25 mouse cellular contexts compared by ENCODE assay signal in the genomic region with DNA sequence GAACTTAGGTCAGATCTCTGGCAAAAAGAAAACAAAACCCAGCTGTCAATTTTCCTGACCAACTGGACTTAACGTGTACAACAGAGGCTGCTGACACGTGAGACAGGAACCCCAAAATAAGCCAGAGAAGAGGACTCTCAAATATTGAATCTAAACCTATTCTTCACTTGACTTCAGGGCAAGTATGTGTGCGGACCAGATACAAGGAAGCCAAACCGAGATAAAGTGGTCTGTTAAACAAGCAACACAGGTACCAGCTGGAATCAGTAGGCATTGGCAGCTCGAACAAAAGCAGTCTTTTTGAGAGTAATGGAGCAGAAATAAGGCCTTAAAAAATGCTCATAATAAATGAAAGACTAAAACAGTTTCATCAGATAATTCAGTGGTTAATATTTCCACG. TPM values are rescaled to one million over a fixed set of nuclear protein-coding genes. Genes with fewer than 3 reads are reported as not detected.
DNase-seq lines count a peak whose midpoint lies in the region; ATAC-seq and TF ChIP-seq lines count a peak whose summit lies in the region.
"Had no signal": no experiment of that assay in that cellular context is flagged by ENCODE, and none has a peak within 500 bp of the region (broad histone marks: within the 10 kb centered on the region; RNA-seq: fewer than 3 reads in every experiment).

No protein-coding gene starts in this region.

- no peaks in the 10 kb centered on the region for H3K9me3 ChIP-seq in intestine, postnatal 0 days (ENCODE audit: control insufficient read depth)
- no peaks in the 10 kb centered on the region for H3K9me3 ChIP-seq in intestine, embryonic 15.5 days
- no peaks in the 10 kb centered on the region for H3K9me3 ChIP-seq in MEL (replicated peaks; ENCODE audit: insufficient read depth, low read length)
- H3K9me3 ChIP-seq in hindbrain, embryonic 11.5 days (ENCODE audit: control insufficient read depth, low read length) = no peaks in the 10 kb centered on the region
- no peaks in the 10 kb centered on the region for H3K9me3 ChIP-seq in forebrain, embryonic 16.5 days (ENCODE audit: control insufficient read depth, low read length)
- H3K9me3 ChIP-seq: embryonic facial prominence, embryonic 13.5 days; embryonic facial prominence, embryonic 15.5 days; forebrain, embryonic 10.5 days; forebrain, embryonic 12.5 days had no signal

- H3K4me2 ChIP-seq in intestine, postnatal 0 days (replicated peaks; ENCODE audit: low read depth) = no peak overlapping the region
- no peak overlapping the region for H3K4me2 ChIP-seq in intestine, embryonic 15.5 days (replicated peaks)
- no peak overlapping the region for H3K4me2 ChIP-seq in hindbrain, embryonic 11.5 days (replicated peaks; ENCODE audit: low read depth, low read length)
- H3K4me2 ChIP-seq in forebrain, embryonic 16.5 days (ENCODE audit: low read length) = no peak overlapping the region
- H3K4me2 ChIP-seq: embryonic facial prominence, embryonic 13.5 days; embryonic facial prominence, embryonic 15.5 days; forebrain, embryonic 12.5 days had no signal

- no peaks in the 10 kb centered on the region for H3K79me2 ChIP-seq in MEL (ENCODE audit: control insufficient read depth, insufficient read depth, low read length, poor library complexity)

- peak overlapping the region; percentile 7; the same call in 1 of the 2 replicates for H3K27ac ChIP-seq in intestine, postnatal 0 days (ENCODE audit: low read depth, low read length)
- H3K27ac ChIP-seq in intestine, embryonic 15.5 days = no peak overlapping the region
- no peak overlapping the region for H3K27ac ChIP-seq in MEL (ENCODE audit: control insufficient read depth, low read depth, low read length)
- no peak overlapping the region for H3K27ac ChIP-seq in hindbrain, embryonic 11.5 days (ENCODE audit: low read depth, low read length)
- no peak overlapping the region for H3K27ac ChIP-seq in forebrain, embryonic 16.5 days (ENCODE audit: low read length)
- H3K27ac ChIP-seq: embryonic facial prominence, embryonic 13.5 days; embryonic facial prominence, embryonic 15.5 days; forebrain, embryonic 10.5 days; forebrain, embryonic 12.5 days had no signal

- TF ChIP-seq CTCF in intestine, postnatal 0 days (IDR thresholded peaks at IDR 0.05; ENCODE audit: low read depth) = no peak
- TF ChIP-seq CTCF in MEL (IDR thresholded peaks at IDR 0.05 in 2 of 3, conservative IDR thresholded peaks at IDR 0.05 in 1 of 3; ENCODE audit: control insufficient read depth in 1 of 3, insufficient read depth in 1 of 3, low read depth in 2 of 3, low read length in 3 of 3, poor library complexity in 1 of 3, severe bottlenecking in 1 of 3) = no peak

- H3K4me1 ChIP-seq in intestine, postnatal 0 days (replicated peaks; ENCODE audit: control insufficient read depth, insufficient read depth, low read length) = peaks cover 6% of the 10 kb centered on the region; the same call in 1 of the 2 replicates
- peaks cover 8% of the 10 kb centered on the region; the same call in 1 of the 2 replicates for H3K4me1 ChIP-seq in intestine, embryonic 15.5 days (replicated peaks)
- H3K4me1 ChIP-seq in MEL (ENCODE audit: control insufficient read depth in 1 of 2, insufficient read depth in 2 of 2, low read length in 2 of 2) = peaks cover 3 to 11% of the 10 kb centered on the region in 2 experiments; a peak in 3 of 4 replicates
- H3K4me1 ChIP-seq in hindbrain, embryonic 11.5 days (replicated peaks; ENCODE audit: control insufficient read depth, insufficient read depth, low read length) = no peaks in the 10 kb centered on the region
- no peaks in the 10 kb centered on the region for H3K4me1 ChIP-seq in forebrain, embryonic 16.5 days (replicated peaks; ENCODE audit: control insufficient read depth, insufficient read depth, low read length)
- H3K4me1 ChIP-seq: embryonic facial prominence, embryonic 15.5 days had no signal

- no peak for TF ChIP-seq RAD21 in MEL (IDR thresholded peaks at IDR 0.05; ENCODE audit: low read depth, low read length)

- TF ChIP-seq POLR2A in MEL (IDR thresholded peaks at IDR 0.05; ENCODE audit: control insufficient read depth in 1 of 2, insufficient read depth in 1 of 2, low read depth in 1 of 2, low read length in 2 of 2, poor library complexity in 1 of 2) = no peak

- H3K9ac ChIP-seq in intestine, postnatal 0 days (ENCODE audit: low read depth, low read length) = no peak overlapping the region
- H3K9ac ChIP-seq in intestine, embryonic 15.5 days = no peak overlapping the region
- no peak overlapping the region for H3K9ac ChIP-seq in MEL (ENCODE audit: control insufficient read depth, low read depth, low read length, poor library complexity, severe bottlenecking)
- no peak overlapping the region for H3K9ac ChIP-seq in hindbrain, embryonic 11.5 days (ENCODE audit: low read depth, low read length)
- H3K9ac ChIP-seq in forebrain, embryonic 16.5 days (replicated peaks; ENCODE audit: low read depth, low read length) = no peak overlapping the region
- H3K9ac ChIP-seq: embryonic facial prominence, embryonic 13.5 days; embryonic facial prominence, embryonic 15.5 days; forebrain, embryonic 12.5 days; forebrain, postnatal 0 days had no signal

- H3K27me3 ChIP-seq in intestine, postnatal 0 days (replicated peaks; ENCODE audit: control insufficient read depth, insufficient read depth, low read length) = no peaks in the 10 kb centered on the region
- H3K27me3 ChIP-seq in intestine, embryonic 15.5 days (replicated peaks) = no peaks in the 10 kb centered on the region
- no peaks in the 10 kb centered on the region for H3K27me3 ChIP-seq in MEL (ENCODE audit: control insufficient read depth in 1 of 2, insufficient read depth in 2 of 2, low read length in 2 of 2)
- H3K27me3 ChIP-seq in hindbrain, embryonic 11.5 days (ENCODE audit: control insufficient read depth, insufficient read depth, low read length) = no peaks in the 10 kb centered on the region
- no peaks in the 10 kb centered on the region for H3K27me3 ChIP-seq in forebrain, embryonic 16.5 days (replicated peaks; ENCODE audit: control insufficient read depth, insufficient read depth, low read length)
- H3K27me3 ChIP-seq: embryonic facial prominence, embryonic 13.5 days; embryonic facial prominence, embryonic 15.5 days; forebrain, embryonic 12.5 days had no signal

- TF ChIP-seq EP300 in MEL (IDR thresholded peaks at IDR 0.05; ENCODE audit: low read depth in 1 of 2, low read length in 2 of 2) = no peak

- no peak overlapping the region for H3K4me3 ChIP-seq in intestine, postnatal 0 days (ENCODE audit: low read depth, low read length)
- H3K4me3 ChIP-seq in intestine, embryonic 15.5 days (replicated peaks) = no peak overlapping the region
- H3K4me3 ChIP-seq in MEL (ENCODE audit: control insufficient read depth in 1 of 2, insufficient read depth in 1 of 2, low read depth in 2 of 2, low read length in 2 of 2) = peak overlapping the region in 1 of 2 experiments; percentile 11; a peak in 1 of 4 replicates
- no peak overlapping the region for H3K4me3 ChIP-seq in hindbrain, embryonic 11.5 days (ENCODE audit: low read depth, low read length)
- no peak overlapping the region for H3K4me3 ChIP-seq in forebrain, embryonic 16.5 days (replicated peaks; ENCODE audit: low read length)
- H3K4me3 ChIP-seq: embryonic facial prominence, embryonic 13.5 days; embryonic facial prominence, embryonic 15.5 days; erythroblast, embryonic 14.5 days; forebrain, embryonic 10.5 days; forebrain, embryonic 12.5 days had no signal

- DNase-seq in MEL (ENCODE audit: low read depth, low spot score) = no peak
- DNase-seq in Muller cell, postnatal 12 days (ENCODE audit: inconsistent ontology term) = peak; percentile 61
- DNase-seq in frontal cortex, postnatal 25 days (ENCODE audit: low spot score in 2 of 2) = no peak
- DNase-seq in hindbrain, embryonic 11.5 days (ENCODE audit: low spot score) = no peak
- DNase-seq: adrenal gland, adult 2 months; adrenal gland, postnatal 10 days; adrenal gland, postnatal 25 days; cerebellum, adult 11 months; cerebellum, adult 18-20 months; cerebellum, adult 8-10 months; cerebellum, adult 9-11 months; cerebellum, postnatal 14 days; cerebellum, postnatal 36 days; embryo, embryonic 11 days; forebrain, postnatal 0 days had no signal

- peaks cover 6% of the 10 kb centered on the region for H3K36me3 ChIP-seq in intestine, postnatal 0 days (ENCODE audit: control insufficient read depth, insufficient read depth)
- H3K36me3 ChIP-seq in intestine, embryonic 15.5 days = 0 out of 2 replicates have a peak, but pooled peaks cover 3% of the 10 kb centered on the region
- peaks cover 0 to 3% of the 10 kb centered on the region in 2 experiments; a peak in 3 of 4 replicates for H3K36me3 ChIP-seq in MEL (ENCODE audit: control insufficient read depth in 1 of 2, insufficient read depth in 2 of 2, low read length in 2 of 2)
- no peaks in the 10 kb centered on the region for H3K36me3 ChIP-seq in hindbrain, embryonic 11.5 days (ENCODE audit: control insufficient read depth, insufficient read depth, low read length)
- H3K36me3 ChIP-seq in forebrain, embryonic 16.5 days (ENCODE audit: control insufficient read depth, insufficient read depth) = no peaks in the 10 kb centered on the region

- WGBS in intestine, postnatal 0 days = 57% methylated on average over 6 of the region's 6 CpGs
- WGBS in intestine, embryonic 15.5 days = 57% methylated on average over 6 of the region's 6 CpGs
- WGBS in hindbrain, embryonic 11.5 days = 62% methylated on average over 6 of the region's 6 CpGs
- 40% methylated on average over 6 of the region's 6 CpGs for WGBS in forebrain, embryonic 16.5 days

- no peak for ATAC-seq in intestine, postnatal 0 days
- ATAC-seq in intestine, embryonic 15.5 days = no peak
- peak; percentile 54 for ATAC-seq in megakaryocyte progenitor cell, adult 5-6 weeks (replicated peaks; ENCODE audit: poor library complexity)
- no peak for ATAC-seq in hindbrain, embryonic 11.5 days (ENCODE audit: low FRiP score)
- no peak for ATAC-seq in forebrain, embryonic 16.5 days
- ATAC-seq: forebrain, embryonic 14.5 days; forebrain, postnatal 0 days had no signal

RNA-seq across cellular contexts. Expression of a gene that starts 25.6 kb away (rescaled TPM):
- 6.8 and 8.0 TPM in 2 replicates for polyA plus RNA-seq in intestine, postnatal 0 days (2015; fragmentation: Nextera tagmentation; extraction: Ambion mirVana)
- 13.2 and 13.5 TPM in 2 replicates for polyA plus RNA-seq in intestine, embryonic 15.5 days (2015; fragmentation: Nextera tagmentation; extraction: Ambion mirVana)
- total RNA-seq in MEL (2012; rRNA removed) = 8.8 and 8.9 TPM in 2 replicates
- 10 to 100 TPM in 1 of 2 experiments, not detected in 1; 12.1 TPM for polyA plus RNA-seq in MEL (2012; ENCODE audit: insufficient read depth in 1 of 2, insufficient read length in 2 of 2, low read depth in 1 of 2, low replicate concordance in 2 of 2, missing spikeins in 1 of 2)
- total RNA-seq in megakaryocyte progenitor cell, adult 5-6 weeks (2015) = 33.9 and 45.3 TPM in 2 replicates
- 43.3 and 43.9 TPM in 2 replicates for total RNA-seq in megakaryocyte progenitor cell, adult 5-6 weeks (2017)
- polyA plus RNA-seq in hindbrain, embryonic 11.5 days (2014; fragmentation: Nextera tagmentation; extraction: Ambion mirVana) = 7.9 and 11.6 TPM in 2 replicates
- polyA plus RNA-seq in forebrain, embryonic 16.5 days (2015; fragmentation: Nextera tagmentation; extraction: Ambion mirVana) = 7.2 and 9.6 TPM in 2 replicates

RNA-seq across cellular contexts. Expression of a gene that starts 25.6 kb away (rescaled TPM):
- 2.1 and 2.2 TPM in 2 replicates for polyA plus RNA-seq in intestine, postnatal 0 days (2015; fragmentation: Nextera tagmentation; extraction: Ambion mirVana)
- polyA plus RNA-seq in intestine, embryonic 15.5 days (2015; fragmentation: Nextera tagmentation; extraction: Ambion mirVana) = 8.4 and 8.8 TPM in 2 replicates
- total RNA-seq in MEL (2012; rRNA removed) = 2.8 and 2.9 TPM in 2 replicates
- polyA plus RNA-seq in MEL (2012; ENCODE audit: insufficient read depth in 1 of 2, insufficient read length in 2 of 2, low read depth in 1 of 2, low replicate concordance in 2 of 2, missing spikeins in 1 of 2) = 1 to 10 TPM in 1 of 2 experiments, not detected in 1; 3.6 TPM
- total RNA-seq in megakaryocyte progenitor cell, adult 5-6 weeks (2015) = 13.5 and 20.9 TPM in 2 replicates
- total RNA-seq in megakaryocyte progenitor cell, adult 5-6 weeks (2017) = 9.3 and 14.9 TPM in 2 replicates
- polyA plus RNA-seq in hindbrain, embryonic 11.5 days (2014; fragmentation: Nextera tagmentation; extraction: Ambion mirVana) = 6.7 and 8.2 TPM in 2 replicates
- 6.1 and 7.1 TPM in 2 replicates for polyA plus RNA-seq in forebrain, embryonic 16.5 days (2015; fragmentation: Nextera tagmentation; extraction: Ambion mirVana)
